Mouse (Mus musculus) olfactory bulb, adult 2 months (tissue): ENCODE results near the gene 9130213A22Rik.

Source experiments
- CTCF ChIP-seq: fragments of 200-500 bp; IDR thresholded peaks from 2 replicates; pipeline ENCODE4 v1.5.1; 2012; ENCODE audit warnings: low read depth, mild to moderate bottlenecking, low read length, moderate library complexity; ENCODE audit not compliant: insufficient read depth
- POLR2A ChIP-seq: fragments of 200-500 bp; IDR thresholded peaks from 2 replicates; pipeline ENCODE4 v1.6.1; 2012; ENCODE audit warnings: mild to moderate bottlenecking, low read depth, low read length, moderate library complexity; ENCODE audit not compliant: insufficient read depth

- TF ChIP-seq POLR2A = no peak
- TF ChIP-seq CTCF = no peak
Observed at GRCm38 (mm10) chr11:69073951-69074775, 48.2 kb downstream of the 9130213A22Rik start.
